Mouse (Mus musculus) layer of hippocampus, postnatal 25 days (tissue): ENCODE data around the gene Camta1. TPM values are rescaled to one million over a fixed set of nuclear protein-coding genes. Genes with fewer than 3 reads are reported as not detected.

Experiments used
- DNase-seq, 2 experiments: peaks; one replicate each; pipeline ENCODE4 v3.0.0; 2022; ENCODE audit warnings: mixed read lengths in 2 of 2, low spot score in 1 of 2; ENCODE audit errors: extremely low spot score in 1 of 2
- total RNA-seq, 2 experiments: library from RNA; stranded (reverse); gene quantifications; 2 replicates each; pipeline ENCODE4 v1.2.3; 2021

Gene Camta1
- total RNA-seq, 2 experiments from 2014 or later = 244 to 251 TPM

DNA sequence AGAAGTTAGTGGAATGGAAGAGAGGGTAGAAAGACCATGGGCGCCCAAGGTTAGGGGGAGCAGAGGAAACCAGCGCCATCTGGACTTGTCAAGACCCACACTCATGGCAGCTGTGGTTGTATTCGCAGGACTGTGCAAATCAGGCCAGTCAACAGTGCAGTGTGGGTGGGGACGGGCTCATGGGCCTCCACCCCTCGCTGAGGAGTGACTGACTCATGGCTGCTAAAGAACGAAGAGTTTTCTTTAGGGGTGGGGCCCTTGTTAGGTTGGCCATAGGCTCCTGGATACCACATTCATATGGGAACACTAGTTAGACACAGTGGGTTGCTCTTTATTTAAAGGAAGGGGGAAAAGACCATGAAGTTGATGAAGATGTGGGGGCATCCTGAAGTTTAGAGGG is 383.7 kb downstream of the Camta1 start:
- no peak for DNase-seq

DNA sequence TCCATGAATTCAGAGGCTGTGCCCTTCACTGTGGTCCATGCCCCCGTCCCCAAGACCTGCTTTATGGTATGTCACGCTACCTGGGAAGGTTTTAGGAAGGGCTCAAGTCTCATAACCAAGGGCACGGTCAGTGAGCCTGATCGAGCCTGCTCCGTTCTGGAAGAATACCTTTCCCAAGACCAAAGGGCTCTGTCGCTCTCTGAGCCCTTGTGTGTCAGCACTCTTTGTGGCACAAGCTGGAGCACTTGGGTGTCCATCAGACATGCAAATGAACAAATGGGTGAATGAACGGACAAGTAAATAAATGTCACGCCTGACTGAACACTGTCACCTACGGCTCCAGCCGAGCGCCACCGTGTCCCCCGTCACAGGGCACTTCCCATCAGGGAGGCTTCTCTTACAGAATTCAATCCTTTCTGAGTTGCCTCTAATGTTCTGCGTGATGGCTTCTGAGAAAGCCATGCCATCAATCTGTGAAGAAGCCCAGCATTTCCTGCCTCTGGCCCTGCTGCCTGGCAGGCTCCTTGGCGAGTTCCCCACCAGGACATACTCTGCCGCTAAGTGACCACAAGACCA is 386.7 kb downstream of the Camta1 start:
- DNase-seq = no peak

DNA sequence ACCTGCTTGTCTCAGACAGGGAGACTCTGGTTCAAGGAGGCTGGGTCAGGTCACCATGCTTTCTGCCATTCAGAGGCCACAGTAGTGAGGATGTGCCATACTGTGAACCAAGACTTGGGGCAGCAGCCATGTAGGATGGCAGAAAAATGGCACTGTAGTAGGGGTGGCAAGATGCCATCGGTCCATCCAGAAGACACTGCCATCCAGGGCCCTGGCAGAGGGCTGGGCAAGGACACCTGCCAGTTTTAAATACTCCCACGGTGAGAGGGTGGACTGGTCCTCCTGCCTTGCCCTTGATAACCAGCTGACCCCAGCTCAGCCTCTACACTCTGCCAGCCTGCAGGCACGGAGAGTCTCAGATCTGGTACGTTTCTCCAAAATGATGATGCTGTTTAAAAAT is 389.8 kb downstream of the Camta1 start:
- no peak for DNase-seq

DNA sequence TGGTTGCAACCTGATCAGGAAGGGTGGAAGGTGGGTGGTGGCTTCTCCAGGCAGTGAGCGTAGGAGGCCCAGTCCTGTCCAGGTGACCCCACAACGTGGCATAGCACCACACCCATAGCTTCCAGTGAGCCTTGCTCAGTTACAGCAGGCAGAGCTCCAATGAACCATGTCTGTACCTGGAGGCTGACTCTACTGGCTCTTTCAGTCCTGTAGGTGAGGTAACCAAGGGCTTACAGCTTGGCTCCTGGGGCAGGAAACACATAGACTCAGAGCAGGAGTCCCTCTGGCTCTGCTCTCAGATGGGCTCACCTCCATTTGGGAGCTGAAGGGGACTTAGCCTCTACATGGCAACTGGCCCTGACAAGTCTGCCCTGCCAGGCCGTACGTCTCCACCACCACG is 393.3 kb downstream of the Camta1 start:
- no peak for DNase-seq

GRCm38 (mm10) chr4:151458686-151459085 is 403.0 kb downstream of the Camta1 start:
- DNase-seq = no peak

- DNase-seq = no peak
Observed at GRCm38 (mm10) chr4:151454611-151455010, 407.1 kb downstream of the Camta1 start.

DNA sequence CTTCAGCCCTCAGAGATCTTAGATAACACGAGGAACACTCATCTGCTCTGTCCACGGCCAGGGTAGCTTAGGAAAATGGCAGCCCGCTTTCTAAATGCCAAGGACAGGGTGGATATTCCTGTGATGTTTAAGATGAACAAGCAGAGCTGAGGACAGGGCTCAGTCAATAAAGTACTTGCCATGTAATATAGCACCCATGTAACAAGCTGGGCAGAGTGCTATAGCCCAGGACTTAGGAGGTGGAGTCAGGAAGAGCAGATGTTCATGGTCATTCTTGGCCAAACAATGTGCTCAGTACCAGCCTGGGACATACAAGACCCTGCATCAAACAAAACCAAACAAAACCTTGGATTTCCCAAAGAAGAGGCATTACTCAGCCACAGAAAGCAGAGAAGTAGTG is 407.6 kb downstream of the Camta1 start:
- no peak for DNase-seq

- DNase-seq = no peak
Observed at GRCm38 (mm10) chr4:151451885-151452284, 409.8 kb downstream of the Camta1 start.

- no peak for DNase-seq
Observed at GRCm38 (mm10) chr4:151449981-151450380, 411.7 kb downstream of the Camta1 start.

DNA sequence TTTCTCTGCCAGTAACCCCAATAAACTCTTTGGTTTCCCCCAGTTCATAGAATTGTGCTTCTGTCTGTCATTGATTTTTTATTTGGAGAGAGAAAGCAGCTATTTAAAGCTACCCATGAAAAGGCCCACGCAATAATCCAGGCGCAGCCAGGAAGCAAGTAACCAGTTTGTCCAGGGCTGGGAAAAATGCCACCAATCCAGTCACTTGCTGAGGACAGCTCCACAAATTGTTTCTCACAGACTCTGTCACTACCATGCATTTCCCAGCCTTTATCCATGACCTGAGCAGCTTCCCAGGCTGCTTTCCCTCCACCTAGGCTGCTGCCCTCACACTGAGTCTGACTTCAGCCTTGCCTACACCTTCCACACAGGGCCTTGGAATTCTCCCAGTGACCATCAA is 413.3 kb downstream of the Camta1 start:
- no peak for DNase-seq

GRCm38 (mm10) chr4:151444665-151445064 is 417.0 kb downstream of the Camta1 start:
- no peak for DNase-seq

DNA sequence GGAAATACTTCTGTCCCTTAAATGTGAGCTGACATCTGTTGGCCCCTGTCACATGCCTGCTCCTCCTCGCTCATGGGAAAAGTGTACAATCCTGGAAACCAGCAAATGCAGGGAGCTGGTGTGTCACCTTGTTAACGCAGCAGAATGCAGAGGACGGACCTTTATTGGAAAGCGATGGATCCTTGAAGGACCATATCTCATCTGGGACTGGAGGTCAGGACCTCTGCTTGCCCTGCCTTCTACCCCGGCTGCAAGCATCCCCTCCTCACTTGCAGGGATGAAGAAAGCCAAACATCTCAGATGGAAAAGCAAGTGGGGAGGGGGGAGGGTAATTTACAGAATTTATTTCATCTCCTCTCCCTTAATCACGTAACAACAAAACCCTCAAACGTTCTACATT is 423.1 kb downstream of the Camta1 start:
- DNase-seq = no peak

DNA sequence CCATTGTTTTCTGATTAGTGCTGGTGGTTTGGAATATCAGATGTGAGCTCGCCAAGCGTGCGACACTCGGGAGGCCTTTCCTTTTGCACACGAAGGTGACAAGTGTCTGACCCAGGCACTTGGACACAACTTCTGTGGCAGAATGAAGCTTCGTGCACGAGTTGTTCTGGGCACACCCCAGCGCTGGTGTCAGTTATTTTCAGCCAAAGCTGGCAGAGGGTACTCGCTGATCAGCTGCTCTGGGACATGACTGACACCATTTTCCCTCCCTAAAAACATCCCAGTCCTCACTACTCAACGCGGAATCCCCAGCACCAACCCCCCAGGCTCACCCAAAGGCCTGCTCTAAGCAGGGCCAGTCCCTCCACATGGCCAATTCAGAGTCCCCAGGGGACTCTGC is 423.8 kb downstream of the Camta1 start:
- DNase-seq = no peak

GRCm38 (mm10) chr4:151425133-151425532 is 436.5 kb downstream of the Camta1 start:
- no peak for DNase-seq

DNA sequence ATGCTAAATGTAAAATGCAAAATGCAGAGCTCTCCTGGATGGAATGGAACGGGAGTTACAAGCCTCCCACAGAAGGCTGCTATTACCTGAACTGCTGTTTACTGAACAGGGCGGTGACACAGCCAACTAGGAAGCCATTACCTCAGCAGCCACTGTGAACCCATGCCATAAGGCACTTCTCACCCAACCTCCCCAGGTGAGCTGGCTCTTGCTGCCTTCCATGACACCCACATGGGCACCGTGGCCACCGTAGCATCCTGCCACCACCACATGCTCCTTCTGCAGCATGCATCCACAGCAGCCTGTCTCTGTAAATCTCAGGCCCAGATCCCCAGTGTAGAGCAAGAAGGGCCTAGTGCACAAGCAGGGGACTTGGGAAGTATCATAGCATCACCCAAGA is 438.8 kb downstream of the Camta1 start:
- no peak for DNase-seq

DNA sequence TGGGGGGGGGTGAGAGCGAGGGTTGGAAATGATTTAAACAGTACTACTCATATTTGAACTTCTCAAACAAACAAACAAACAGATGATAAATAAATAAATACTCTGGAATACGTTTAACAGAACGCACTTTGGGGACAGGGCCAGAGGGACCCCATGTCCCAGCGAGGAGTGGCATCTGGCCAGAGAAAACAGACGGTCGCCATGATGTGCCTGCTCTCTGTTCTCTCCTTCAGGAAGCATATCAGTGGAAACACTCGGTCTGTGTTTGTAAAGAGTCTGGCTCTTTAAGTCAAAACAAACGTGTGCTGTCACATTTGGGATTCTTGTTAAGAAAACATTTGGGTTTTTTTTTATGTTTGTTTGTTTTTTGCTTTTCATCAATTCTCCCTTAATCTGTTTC is 439.3 kb downstream of the Camta1 start:
- no peak for DNase-seq

GRCm38 (mm10) chr4:151418344-151418875 is 443.3 kb downstream of the Camta1 start:
- DNase-seq = no peak

DNA sequence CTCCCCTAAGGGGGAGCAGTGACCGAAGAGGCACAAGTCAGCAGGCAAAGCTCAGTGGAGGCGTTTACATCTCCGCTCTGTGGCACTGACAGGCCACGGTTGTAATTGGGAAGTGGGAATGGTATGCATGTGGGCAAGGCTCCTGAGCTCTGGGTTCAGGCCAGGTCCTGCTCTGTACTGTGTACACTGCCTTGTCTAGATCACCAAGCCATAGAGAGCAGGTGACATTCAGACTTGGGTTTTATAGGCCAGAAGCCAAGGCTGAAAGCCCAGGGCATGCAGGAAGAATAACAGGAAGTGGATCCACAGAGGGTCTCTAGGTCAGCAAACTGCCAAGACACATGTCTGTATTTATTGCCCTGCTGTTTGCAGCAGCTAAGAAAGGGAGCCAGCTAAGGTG is 445.9 kb downstream of the Camta1 start:
- no peak for DNase-seq

DNA sequence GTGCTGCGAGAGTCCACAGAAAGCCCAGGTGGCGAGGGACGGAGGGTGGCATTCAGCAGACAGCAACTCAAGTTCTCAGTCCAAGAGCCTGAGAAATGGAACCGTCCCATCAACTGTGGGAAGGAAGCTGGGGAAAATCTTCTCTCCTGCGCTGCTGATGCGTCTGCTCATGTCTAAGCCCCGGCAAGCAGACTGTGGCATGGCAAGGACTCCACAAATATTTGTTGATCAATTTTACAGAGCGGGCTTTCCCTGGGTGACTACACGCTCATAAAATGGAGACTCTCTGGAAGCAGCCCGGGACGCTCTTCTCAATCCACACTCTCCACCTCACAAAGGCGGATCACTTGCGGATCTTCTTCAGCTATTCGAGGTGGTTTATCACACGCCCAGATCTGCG is 446.3 kb downstream of the Camta1 start:
- no peak for DNase-seq

DNA sequence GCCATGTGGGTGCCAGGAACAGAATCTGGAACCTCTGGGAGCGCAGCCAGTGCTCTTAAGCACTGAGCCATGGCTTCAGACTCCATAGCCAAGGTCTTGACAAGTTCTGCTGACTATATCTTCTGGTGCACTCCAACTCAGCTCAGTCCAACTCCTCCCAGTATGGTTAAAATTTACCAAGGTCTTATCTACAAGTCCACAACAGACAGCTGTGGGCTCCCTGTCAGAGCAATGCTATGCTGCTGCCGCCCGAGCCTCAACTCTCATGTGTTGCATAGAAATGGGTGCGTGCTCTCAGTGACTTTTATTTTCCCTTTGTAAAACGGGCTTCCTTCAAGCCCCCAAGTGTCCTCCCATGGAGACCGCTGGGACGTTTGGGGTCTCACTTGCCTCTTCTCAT is 446.7 kb downstream of the Camta1 start:
- DNase-seq = no peak

GRCm38 (mm10) chr4:151411641-151412061 is 450.0 kb downstream of the Camta1 start:
- DNase-seq = peak; percentile 33 to 44

DNA sequence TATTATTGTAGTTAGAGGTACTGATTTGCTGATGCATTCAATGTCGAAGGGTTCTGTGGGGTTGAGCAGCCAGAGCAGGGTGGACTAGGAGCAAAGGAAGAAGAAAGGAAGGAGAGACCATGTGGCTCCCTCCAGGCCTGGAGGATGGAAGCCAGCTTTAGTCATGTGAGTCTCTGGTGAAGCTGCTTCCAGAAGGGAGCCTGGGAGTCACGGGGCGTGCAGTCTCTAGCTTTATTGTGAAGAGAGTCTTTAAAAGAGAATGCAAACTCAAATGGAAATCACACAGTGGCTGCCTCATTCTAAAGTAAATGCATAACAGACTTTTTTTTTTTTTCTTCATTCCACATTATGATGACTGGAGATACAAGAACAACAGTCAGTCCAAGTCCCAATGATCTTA is 450.7 kb downstream of the Camta1 start:
- peak in 1 of 2 experiments; percentile 19 for DNase-seq

DNA sequence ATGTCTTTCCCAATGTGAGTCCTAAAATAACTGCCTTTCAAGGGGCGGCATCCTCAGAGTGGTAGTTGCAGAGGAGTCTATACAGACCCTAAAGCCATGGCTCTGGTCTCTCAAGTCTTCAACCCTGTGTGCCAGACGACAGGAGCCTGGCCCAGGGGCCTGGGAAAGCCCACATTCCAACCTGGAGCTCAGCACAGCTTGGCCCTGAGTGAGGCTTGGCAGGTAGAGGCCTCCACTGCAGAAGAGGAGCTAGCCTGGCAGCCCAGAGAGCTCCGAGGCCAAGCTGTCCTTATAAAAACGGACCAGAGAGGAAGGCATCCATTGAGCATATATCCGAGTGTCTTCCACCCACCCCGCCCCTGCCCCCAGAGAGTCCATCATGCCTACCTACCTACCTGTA is 452.4 kb downstream of the Camta1 start:
- DNase-seq = no peak
